In genomic region chr19:38156243-38156642, GRCm38 (mm10) we compare ENCODE assay signal across 23 mouse cellular contexts. TPM values are rescaled to one million over a fixed set of nuclear protein-coding genes. Genes with fewer than 3 reads are reported as not detected.
DNase-seq lines count a peak whose midpoint lies in the region; ATAC-seq and TF ChIP-seq lines count a peak whose summit lies in the region.
"Had no signal": no experiment of that assay in that cellular context is flagged by ENCODE, and none has a peak within 500 bp of the region (broad histone marks: within the 10 kb centered on the region; RNA-seq: fewer than 3 reads in every experiment).

No protein-coding gene starts in this region.

- ATAC-seq in liver, embryonic 14.5 days (ENCODE audit: insufficient read depth), result no peak
- no peak for ATAC-seq in liver, embryonic 12.5 days
- no peak for ATAC-seq in midbrain, embryonic 13.5 days
- ATAC-seq: forebrain, embryonic 15.5 days had no signal

- H3K9ac ChIP-seq in liver, embryonic 14.5 days (replicated peaks), result no peak overlapping the region
- no peak overlapping the region for H3K9ac ChIP-seq in liver, embryonic 12.5 days
- H3K9ac ChIP-seq in ES-Bruce4 (ENCODE audit: low read depth, poor library complexity, severe bottlenecking), result no peak overlapping the region
- H3K9ac ChIP-seq in midbrain, embryonic 13.5 days (replicated peaks), result no peak overlapping the region
- H3K9ac ChIP-seq: forebrain, embryonic 15.5 days; heart, embryonic 12.5 days; limb, embryonic 13.5 days had no signal

- TF ChIP-seq CTCF in liver, embryonic 14.5 days (IDR thresholded peaks at IDR 0.05; ENCODE audit: low read depth), result 0 out of 2 replicates have a peak, but pooled peaks have one; percentile 13
- TF ChIP-seq CTCF in ES-Bruce4 (IDR thresholded peaks at IDR 0.05; ENCODE audit: low read depth, low read length), result peak; percentile 5

- H3K27me3 ChIP-seq in liver, embryonic 14.5 days (ENCODE audit: control insufficient read depth, insufficient read depth, low read length), result no peaks in the 10 kb centered on the region
- H3K27me3 ChIP-seq in liver, embryonic 12.5 days (replicated peaks), result no peaks in the 10 kb centered on the region
- H3K27me3 ChIP-seq in ES-Bruce4 (ENCODE audit: control insufficient read depth, insufficient read depth, low read length, poor library complexity, severe bottlenecking), result no peaks in the 10 kb centered on the region
- no peaks in the 10 kb centered on the region for H3K27me3 ChIP-seq in midbrain, embryonic 13.5 days
- H3K27me3 ChIP-seq: forebrain, embryonic 15.5 days; heart, embryonic 12.5 days; limb, embryonic 13.5 days had no signal

- DNase-seq in liver, embryonic 14.5 days (ENCODE audit: low read depth in 3 of 3, low spot score in 3 of 3), result no peak
- peak; percentile 79 for DNase-seq in R1 (ENCODE audit: low read depth, low spot score)
- DNase-seq in kidney, postnatal 25 days, result no peak
- no peak for DNase-seq in frontal cortex, postnatal 10 days (ENCODE audit: low spot score in 2 of 2)
- DNase-seq: adrenal gland, postnatal 36 days; cerebellum, adult 9-10 months; gastrocnemius, postnatal 10 days; heart, adult 11 months; heart, postnatal 14 days; kidney, adult 2 months; lung, adult 18-20 months; lung, postnatal 10 days; right cerebral cortex, postnatal 14 days had no signal

- no peaks in the 10 kb centered on the region for H3K9me3 ChIP-seq in liver, embryonic 14.5 days (ENCODE audit: control insufficient read depth, low read length)
- no peaks in the 10 kb centered on the region for H3K9me3 ChIP-seq in liver, embryonic 12.5 days (replicated peaks)
- H3K9me3 ChIP-seq in ES-Bruce4 (replicated peaks; ENCODE audit: control insufficient read depth, insufficient read depth, low read length, poor library complexity, severe bottlenecking), result no peaks in the 10 kb centered on the region; the same call in 1 of the 2 replicates
- no peaks in the 10 kb centered on the region for H3K9me3 ChIP-seq in midbrain, embryonic 13.5 days
- H3K9me3 ChIP-seq: embryonic facial prominence, embryonic 10.5 days; forebrain, embryonic 15.5 days; heart, embryonic 12.5 days; limb, embryonic 13.5 days had no signal

- TF ChIP-seq EP300 in liver, embryonic 14.5 days (IDR thresholded peaks at IDR 0.05; ENCODE audit: low read depth), result no peak
- no peak for TF ChIP-seq EP300 in ES-Bruce4 (IDR thresholded peaks at IDR 0.05; ENCODE audit: insufficient read depth, low read depth, low read length)

- TF ChIP-seq POLR2A in ES-Bruce4 (IDR thresholded peaks at IDR 0.05; ENCODE audit: insufficient read depth, low read length), result no peak

- H3K27ac ChIP-seq in liver, embryonic 14.5 days, result no peak overlapping the region
- no peak overlapping the region for H3K27ac ChIP-seq in liver, embryonic 12.5 days
- H3K27ac ChIP-seq in ES-Bruce4 (ENCODE audit: insufficient read depth, low read length), result no peak overlapping the region
- no peak overlapping the region for H3K27ac ChIP-seq in midbrain, embryonic 13.5 days
- H3K27ac ChIP-seq: embryonic facial prominence, embryonic 10.5 days; forebrain, embryonic 15.5 days; kidney, postnatal 0 days; limb, embryonic 13.5 days had no signal

- H3K36me3 ChIP-seq in liver, embryonic 14.5 days (replicated peaks; ENCODE audit: control insufficient read depth, insufficient read depth, low read depth), result no peaks in the 10 kb centered on the region
- H3K36me3 ChIP-seq in liver, embryonic 12.5 days, result no peaks in the 10 kb centered on the region
- H3K36me3 ChIP-seq in ES-Bruce4 (ENCODE audit: control insufficient read depth, insufficient read depth, low read length, poor library complexity, severe bottlenecking), result no peaks in the 10 kb centered on the region
- no peaks in the 10 kb centered on the region for H3K36me3 ChIP-seq in midbrain, embryonic 13.5 days
- H3K36me3 ChIP-seq: embryonic facial prominence, embryonic 10.5 days; forebrain, embryonic 15.5 days; heart, embryonic 12.5 days; limb, embryonic 13.5 days had no signal

- H3K4me2 ChIP-seq in liver, embryonic 14.5 days (ENCODE audit: low read depth), result no peak overlapping the region
- H3K4me2 ChIP-seq in liver, embryonic 12.5 days, result no peak overlapping the region
- no peak overlapping the region for H3K4me2 ChIP-seq in midbrain, embryonic 13.5 days (replicated peaks)
- H3K4me2 ChIP-seq: forebrain, embryonic 15.5 days; heart, embryonic 12.5 days; limb, embryonic 13.5 days; midbrain, embryonic 11.5 days had no signal

- no peak overlapping the region for H3K4me3 ChIP-seq in liver, embryonic 14.5 days (ENCODE audit: insufficient read depth in 1 of 2, low read depth in 2 of 2, low read length in 2 of 2)
- H3K4me3 ChIP-seq in liver, embryonic 12.5 days, result no peak overlapping the region
- no peak overlapping the region for H3K4me3 ChIP-seq in ES-Bruce4 (ENCODE audit: low read depth, low read length)
- H3K4me3 ChIP-seq in midbrain, embryonic 13.5 days (replicated peaks), result no peak overlapping the region
- H3K4me3 ChIP-seq: embryonic facial prominence, embryonic 10.5 days; forebrain, embryonic 15.5 days; heart, embryonic 12.5 days; limb, embryonic 13.5 days had no signal

- 73% methylated on average over 1 of the region's 1 CpGs for WGBS in liver, embryonic 14.5 days (ENCODE audit: insufficient replicate concordance)
- 75% methylated on average over 1 of the region's 1 CpGs for WGBS in liver, embryonic 12.5 days (ENCODE audit: insufficient replicate concordance)
- WGBS in midbrain, embryonic 13.5 days, result 89% methylated on average over 1 of the region's 1 CpGs

- no peaks in the 10 kb centered on the region; a peak in 1 of 4 replicates for H3K4me1 ChIP-seq in liver, embryonic 14.5 days (replicated peaks; ENCODE audit: control insufficient read depth in 2 of 2, insufficient read depth in 2 of 2, low read length in 1 of 2)
- H3K4me1 ChIP-seq in liver, embryonic 12.5 days, result 0 out of 2 replicates have a peak, but pooled peaks cover 3% of the 10 kb centered on the region
- H3K4me1 ChIP-seq in ES-Bruce4 (ENCODE audit: control insufficient read depth, insufficient read depth, low read length), result no peaks in the 10 kb centered on the region
- H3K4me1 ChIP-seq in midbrain, embryonic 13.5 days (replicated peaks), result no peaks in the 10 kb centered on the region
- H3K4me1 ChIP-seq: forebrain, embryonic 15.5 days; heart, embryonic 12.5 days; limb, embryonic 13.5 days had no signal

RNA-seq across cellular contexts. Expression of gene Pde6c, which starts 23.7 kb away (rescaled TPM):
- 2.1 and 4.1 TPM in 2 replicates for polyA plus RNA-seq in liver, embryonic 14.5 days (2012; rRNA removed)
- polyA plus RNA-seq in liver, embryonic 14.5 days (2014; fragmentation: Nextera tagmentation; extraction: Ambion mirVana), result 4.2 TPM in 2 replicates
- 3.2 and 3.5 TPM in 2 replicates for polyA plus RNA-seq in liver, embryonic 12.5 days (2016; fragmentation: Nextera tagmentation; extraction: Ambion mirVana)
- polyA plus RNA-seq in ES-Bruce4 (2011; ENCODE audit: insufficient read depth, insufficient read length, low read depth, missing spikeins), result not detected in 2 replicates
- 0.13 and 0.24 TPM in 2 replicates for polyA plus RNA-seq in midbrain, embryonic 13.5 days (2015; fragmentation: Nextera tagmentation; extraction: Ambion mirVana)
- polyA plus RNA-seq: embryonic facial prominence, embryonic 10.5 days; heart, embryonic 12.5 days; hindbrain, embryonic 11.5 days; kidney, adult 2 months; limb, embryonic 13.5 days had no signal

RNA-seq across cellular contexts. Expression of gene Rbp4, which starts 31.2 kb away (rescaled TPM):
- 690 and 801 TPM in 2 replicates for polyA plus RNA-seq in liver, embryonic 14.5 days (2012; rRNA removed)
- polyA plus RNA-seq in liver, embryonic 14.5 days (2014; fragmentation: Nextera tagmentation; extraction: Ambion mirVana), result 1,536 and 1,785 TPM in 2 replicates
- polyA plus RNA-seq in liver, embryonic 12.5 days (2016; fragmentation: Nextera tagmentation; extraction: Ambion mirVana), result 1,432 and 1,434 TPM in 2 replicates
- polyA plus RNA-seq in ES-Bruce4 (2011; ENCODE audit: insufficient read depth, insufficient read length, low read depth, missing spikeins), result 1.2 and 2.0 TPM in 2 replicates
- polyA plus RNA-seq in midbrain, embryonic 13.5 days (2015; fragmentation: Nextera tagmentation; extraction: Ambion mirVana), result 1.7 and 7.8 TPM in 2 replicates

RNA-seq across cellular contexts. Expression of gene Ffar4, which starts 59.4 kb away (rescaled TPM):
- 0.04 and 0.07 TPM in 2 replicates for polyA plus RNA-seq in liver, embryonic 14.5 days (2012; rRNA removed)
- polyA plus RNA-seq in liver, embryonic 14.5 days (2014; fragmentation: Nextera tagmentation; extraction: Ambion mirVana), result not detected in 2 replicates
- polyA plus RNA-seq in liver, embryonic 12.5 days (2016; fragmentation: Nextera tagmentation; extraction: Ambion mirVana), result 0.18 and 0.54 TPM in 2 replicates
- not detected in 2 replicates for polyA plus RNA-seq in ES-Bruce4 (2011; ENCODE audit: insufficient read depth, insufficient read length, low read depth, missing spikeins)
- not detected in 2 replicates for polyA plus RNA-seq in midbrain, embryonic 13.5 days (2015; fragmentation: Nextera tagmentation; extraction: Ambion mirVana)
- polyA plus RNA-seq: embryonic facial prominence, embryonic 10.5 days; heart, embryonic 12.5 days; hindbrain, embryonic 11.5 days; limb, embryonic 13.5 days; midbrain, embryonic 11.5 days had no signal

Comparison
In these comparisons a context has a peak if more than half of its experiments do, and no peak if none do; other contexts are left out.
1. RNA of gene Rbp4, which starts 31.2 kb away (polyA plus RNA-seq): 690 to 1,785 TPM in liver, embryonic 14.5 days and 1,432 to 1,434 TPM in liver, embryonic 12.5 days; 1.7 to 7.8 TPM in midbrain, embryonic 13.5 days and 1.2 to 2.0 TPM in ES-Bruce4; every median in the first group is over 10 times any median in the second.